Comparison of ENCODE assay signal across 8 mouse cellular contexts in the genomic region with DNA sequence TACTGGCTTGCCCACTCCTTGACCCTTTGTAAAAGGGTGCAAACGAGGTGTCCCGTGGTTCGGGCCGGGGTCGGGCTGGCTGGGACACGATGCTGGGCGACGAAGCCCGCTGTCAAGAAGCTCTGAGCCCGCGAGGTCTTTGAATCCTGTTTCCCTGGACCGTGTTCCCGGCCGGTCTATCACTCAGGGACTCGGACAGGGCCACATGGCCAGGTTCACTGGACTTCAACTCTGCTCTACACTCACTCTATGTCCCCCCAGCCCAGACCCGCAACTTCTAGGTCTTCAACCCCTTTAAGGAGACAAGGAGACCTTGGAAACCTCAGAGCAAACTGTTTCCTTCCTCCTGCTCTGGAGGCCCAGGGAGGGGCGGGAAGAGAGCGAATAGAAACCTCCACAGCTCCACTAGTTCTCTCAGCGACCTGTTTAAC. TPM values are rescaled to one million over a fixed set of nuclear protein-coding genes. Genes with fewer than 3 reads are reported as not detected.
DNase-seq lines count a peak whose midpoint lies in the region; ATAC-seq and TF ChIP-seq lines count a peak whose summit lies in the region.

No protein-coding gene starts in this region.

- no peak for TF ChIP-seq POLR2A in heart, adult 2 months (IDR thresholded peaks at IDR 0.05; ENCODE audit: insufficient read depth, low read depth, low read length)
- TF ChIP-seq POLR2A in limb, embryonic 14.5 days (IDR thresholded peaks at IDR 0.05; ENCODE audit: borderline replicate concordance, extremely low read depth, insufficient read depth, insufficient read length) = no peak

- no peak overlapping the region for H3K4me3 ChIP-seq in heart, adult 2 months
- peak overlapping the region; percentile 38 for H3K4me3 ChIP-seq in heart, postnatal 0 days (ENCODE audit: low read depth, low read length)
- peak overlapping the region; percentile 50 for H3K4me3 ChIP-seq in limb, embryonic 14.5 days (replicated peaks; ENCODE audit: low read length)

- H3K27me3 ChIP-seq in heart, adult 2 months (ENCODE audit: control insufficient read depth, insufficient read depth, low read length) = peaks cover 39% of the 10 kb centered on the region
- peaks cover 99% of the 10 kb centered on the region for H3K27me3 ChIP-seq in heart, postnatal 0 days (ENCODE audit: control insufficient read depth, insufficient read depth, low read length)
- H3K27me3 ChIP-seq in limb, embryonic 14.5 days (ENCODE audit: control insufficient read depth, insufficient read depth, low read length) = peaks cover 86% of the 10 kb centered on the region

- TF ChIP-seq CTCF in heart, adult 2 months (IDR thresholded peaks at IDR 0.05) = no peak
- TF ChIP-seq CTCF in heart, postnatal 0 days (IDR thresholded peaks at IDR 0.05; ENCODE audit: low read depth) = no peak

- peak overlapping the region; percentile 56 for H3K4me2 ChIP-seq in heart, postnatal 0 days (ENCODE audit: low read depth, low read length)
- peak overlapping the region; percentile 65 for H3K4me2 ChIP-seq in limb, embryonic 14.5 days (replicated peaks; ENCODE audit: low read depth, low read length, severe bottlenecking)

- TF ChIP-seq EP300 in heart, adult 2 months (IDR thresholded peaks at IDR 0.05; ENCODE audit: insufficient read depth, low read depth, low read length) = no peak
- TF ChIP-seq EP300 in heart, postnatal 0 days (IDR thresholded peaks at IDR 0.05; ENCODE audit: low read depth) = no peak

- no peaks in the 10 kb centered on the region for H3K36me3 ChIP-seq in heart, adult 2 months (ENCODE audit: control insufficient read depth, insufficient read depth, low read length)
- no peaks in the 10 kb centered on the region for H3K36me3 ChIP-seq in heart, postnatal 0 days (replicated peaks; ENCODE audit: control insufficient read depth, insufficient read depth, low read length)
- H3K36me3 ChIP-seq in limb, embryonic 14.5 days (ENCODE audit: control insufficient read depth, insufficient read depth, low read length) = no peaks in the 10 kb centered on the region

- H3K4me1 ChIP-seq in heart, adult 2 months (ENCODE audit: control insufficient read depth, insufficient read depth, low read length) = no peaks in the 10 kb centered on the region
- H3K4me1 ChIP-seq in heart, postnatal 0 days (ENCODE audit: control insufficient read depth, insufficient read depth) = 0 out of 2 replicates have a peak, but pooled peaks cover 8% of the 10 kb centered on the region
- no peaks in the 10 kb centered on the region for H3K4me1 ChIP-seq in limb, embryonic 14.5 days (ENCODE audit: control insufficient read depth, insufficient read depth, low read length)

- peak; percentile 24 to 46 for DNase-seq in heart, adult 2 months
- no peak for DNase-seq in heart, postnatal 25 days (ENCODE audit: low spot score)
- peak; percentile 42 for DNase-seq in R1 (ENCODE audit: low read depth, low spot score)
- DNase-seq in heart, postnatal 0 days (ENCODE audit: low spot score) = no peak
- no peak for DNase-seq in limb, embryonic 14.5 days (ENCODE audit: low spot score)
- no peak for DNase-seq in urinary bladder, postnatal 25 days (ENCODE audit: low spot score)
- no peak for DNase-seq in Muller cell, postnatal 12 days (ENCODE audit: inconsistent ontology term)

- H3K9me3 ChIP-seq in heart, postnatal 0 days (replicated peaks; ENCODE audit: control insufficient read depth, low read length) = no peaks in the 10 kb centered on the region
- H3K9me3 ChIP-seq in limb, embryonic 14.5 days (ENCODE audit: control insufficient read depth, low read length) = no peaks in the 10 kb centered on the region

- no peak for ATAC-seq in heart, postnatal 0 days (ENCODE audit: insufficient read depth, low read depth)
- no peak for ATAC-seq in limb, embryonic 14.5 days (ENCODE audit: low FRiP score, low read depth)
- ATAC-seq in granulocyte monocyte progenitor cell, adult 5-6 weeks (replicated peaks; ENCODE audit: poor library complexity, severe bottlenecking) = no peak

- H3K9ac ChIP-seq in heart, adult 2 months (ENCODE audit: low read depth, low read length) = no peak overlapping the region
- H3K9ac ChIP-seq in heart, postnatal 0 days (replicated peaks; ENCODE audit: low read depth, low read length) = no peak overlapping the region
- peak overlapping the region; percentile 78 for H3K9ac ChIP-seq in limb, embryonic 14.5 days (ENCODE audit: low read depth, low read length, severe bottlenecking)

- WGBS in heart, adult 2 months = 2% methylated on average over 19 of the region's 19 CpGs
- WGBS in heart, postnatal 0 days = 1% methylated on average over 19 of the region's 19 CpGs
- under 1% methylated on average over 19 of the region's 19 CpGs for WGBS in limb, embryonic 14.5 days

- H3K79me2 ChIP-seq in heart, adult 2 months (replicated peaks; ENCODE audit: control insufficient read depth, insufficient read depth, low read length) = no peaks in the 10 kb centered on the region

- intact Hi-C loops in heart, adult 2 months (cut with DNase I) = loop anchor here (10.0 kb wide), 1 partner anchor 885 kb away; no protein-coding TSS in a partner anchor
- intact Hi-C loops in heart, postnatal 25 days (cut with DNase I) = no loop called here

- no peak overlapping the region for H3K27ac ChIP-seq in heart, adult 2 months
- no peak overlapping the region for H3K27ac ChIP-seq in heart, postnatal 0 days (ENCODE audit: low read depth)
- peak overlapping the region; percentile 88 for H3K27ac ChIP-seq in limb, embryonic 14.5 days (replicated peaks; ENCODE audit: low read depth, low read length)

RNA-seq across cellular contexts. Expression of gene Emx2, which starts 1.7 kb away (rescaled TPM):
- total RNA-seq in heart, adult 2 months (2021) = not detected
- polyA plus RNA-seq in heart, adult 2 months (2012; rRNA removed) = not detected in 2 replicates
- total RNA-seq in heart, postnatal 25 days (2021) = not detected
- total RNA-seq in heart, postnatal 0 days (2014; rRNA removed; ENCODE audit: low replicate concordance) = not detected in 2 replicates
- not detected in 2 replicates for polyA plus RNA-seq in heart, postnatal 0 days (2015; fragmentation: Nextera tagmentation; extraction: Ambion mirVana)
- polyA plus RNA-seq in limb, embryonic 14.5 days (2012; rRNA removed) = 17.3 and 20.5 TPM in 2 replicates
- polyA plus RNA-seq in limb, embryonic 14.5 days (2014; fragmentation: Nextera tagmentation; extraction: Ambion mirVana) = 13.1 and 16.1 TPM in 2 replicates
- total RNA-seq in granulocyte monocyte progenitor cell, adult 5-6 weeks (2014; fragmentation: Nextera tagmentation) = not detected in 2 replicates
- not detected in 2 replicates for total RNA-seq in granulocyte monocyte progenitor cell, adult 5-6 weeks (2017)

Comparison
In these comparisons a context has a peak if more than half of its experiments do, and no peak if none do; other contexts are left out.
1. DNase-seq: peak in heart, adult 2 months (2 of 2) and R1 (single experiment); none in heart, postnatal 25 days (single experiment), heart, postnatal 0 days (single experiment), limb, embryonic 14.5 days (single experiment), urinary bladder, postnatal 25 days (single experiment) and Muller cell, postnatal 12 days (single experiment).